Mouse (Mus musculus) hindbrain, embryonic 12.5 days (tissue): Measurements from ENCODE around the gene Gm11168. TPM values are rescaled to one million over a fixed set of nuclear protein-coding genes. Genes with fewer than 3 reads are reported as not detected.
"Not testable (repeated sequence)": the region's sequence is repeated elsewhere in the genome, so short reads cannot be mapped to it uniquely, and the experiment has no call there.

Experiments used
- ATAC-seq: fragments of 200-750 bp; cut with Nextera tagmentation; 2 replicates; pipeline ENCODE4 v1.8.0; 2017; ENCODE audit warnings: moderate TSS enrichment; ENCODE audit not compliant: low FRiP score
- H3K27ac ChIP-seq: fragments of 300-500 bp; sonication (generic); 2 replicates; pipeline ENCODE4 v1.5.1; 2016; ENCODE audit warnings: mild to moderate bottlenecking
- H3K27me3 ChIP-seq: fragments of 300-500 bp; sonication (generic); 2 replicates; pipeline ENCODE4 v1.6.1; 2016; ENCODE audit warnings: mild to moderate bottlenecking
- H3K36me3 ChIP-seq: fragments of 300-500 bp; sonication (generic); 2 replicates; pipeline ENCODE4 v1.6.1; 2016; ENCODE audit warnings: mild to moderate bottlenecking
- H3K4me1 ChIP-seq: fragments of 300-500 bp; sonication (generic); 2 replicates; pipeline ENCODE4 v1.6.1; 2016
- H3K4me2 ChIP-seq: fragments of 300-500 bp; sonication (generic); replicated peaks from 2 replicates; pipeline ENCODE4 v1.6.1; 2016; ENCODE audit warnings: mild to moderate bottlenecking
- H3K4me3 ChIP-seq: fragments of 300-500 bp; sonication (generic); 2 replicates; pipeline ENCODE4 v1.5.1; 2016; ENCODE audit warnings: mild to moderate bottlenecking
- H3K9ac ChIP-seq: fragments of 300-500 bp; sonication (generic); 2 replicates; pipeline ENCODE4 v1.6.1; 2016; ENCODE audit warnings: mild to moderate bottlenecking, moderate library complexity
- H3K9me3 ChIP-seq: fragments of 300-500 bp; sonication (generic); replicated peaks from 2 replicates; pipeline ENCODE4 v1.6.1; 2016; ENCODE audit warnings: mild to moderate bottlenecking
- WGBS: fragments of 180-500 bp; shearing (Covaris S2); methylation state at CpG from one replicate; pipeline ENCODE4 v1.1.7; 2016; 5-methylcytosine and 5-hydroxymethylcytosine counted together
- polyA plus RNA-seq: library from polyadenylated mRNA; unstranded; fragments of >200 nt; fragmentation: Nextera tagmentation; extraction: Ambion mirVana; gene quantifications from 2 replicates; pipeline ENCODE4 v1.2.1, GENCODE M21; 2016

The Gm11168 gene
- polyA plus RNA-seq, 1 experiment from 2014 or later: not detected

- 42% methylated on average over 1 of the region's 9 CpGs for WGBS
- H3K9ac ChIP-seq, H3K4me2 ChIP-seq, H3K27ac ChIP-seq, H3K36me3 ChIP-seq, H3K4me3 ChIP-seq, H3K9me3 ChIP-seq, ATAC-seq, H3K4me1 ChIP-seq, H3K27me3 ChIP-seq: not testable (repeated sequence)
These were observed 14.0 kb downstream of the Gm11168 start, which contains the start of gene Gm10719 for GRCm38 (mm10) chr9:3017108-3017507. TSS of gene Gm10719 (plus strand) at chr9:3017408.

GRCm38 (mm10) chr9:3018944-3019343, 15.8 kb downstream of the Gm11168 start:
- H3K9ac ChIP-seq, H3K9me3 ChIP-seq, H3K4me2 ChIP-seq, H3K4me3 ChIP-seq, H3K36me3 ChIP-seq, H3K4me1 ChIP-seq, H3K27ac ChIP-seq, H3K27me3 ChIP-seq, ATAC-seq: not testable (repeated sequence)
- WGBS: 66% methylated on average over 9 of the region's 9 CpGs

GRCm38 (mm10) chr9:3019835-3020727, 16.9 kb downstream of the Gm11168 start:
- 76% methylated on average over 17 of the region's 19 CpGs for WGBS
- H3K4me1 ChIP-seq, H3K27me3 ChIP-seq, H3K27ac ChIP-seq, H3K9me3 ChIP-seq, H3K4me2 ChIP-seq, H3K9ac ChIP-seq, H3K36me3 ChIP-seq, H3K4me3 ChIP-seq: not testable (repeated sequence)
- ATAC-seq: peak; percentile 72

- H3K36me3 ChIP-seq, H3K27me3 ChIP-seq, H3K4me2 ChIP-seq, H3K4me1 ChIP-seq, H3K4me3 ChIP-seq, H3K27ac ChIP-seq, ATAC-seq, H3K9me3 ChIP-seq, H3K9ac ChIP-seq: not testable (repeated sequence)
- 74% methylated on average over 11 of the region's 13 CpGs for WGBS
These were observed 19.3 kb downstream of the Gm11168 start for GRCm38 (mm10) chr9:3022316-3023008.

- not testable (repeated sequence) for H3K9me3 ChIP-seq, H3K36me3 ChIP-seq, H3K4me3 ChIP-seq, H3K27ac ChIP-seq, H3K9ac ChIP-seq, ATAC-seq, H3K27me3 ChIP-seq, H3K4me1 ChIP-seq, H3K4me2 ChIP-seq
- 75% methylated on average over 12 of the region's 13 CpGs for WGBS
These were observed 20.3 kb downstream of the Gm11168 start, which contains the start of gene Gm10718 for GRCm38 (mm10) chr9:3023312-3023984. TSS of gene Gm10718 (plus strand) at chr9:3023547.

- not testable (repeated sequence) for H3K27me3 ChIP-seq, H3K4me2 ChIP-seq, H3K4me3 ChIP-seq, H3K9ac ChIP-seq, H3K9me3 ChIP-seq, H3K36me3 ChIP-seq, ATAC-seq, H3K4me1 ChIP-seq, H3K27ac ChIP-seq
- 76% methylated on average over 16 of the region's 16 CpGs for WGBS
These were observed 21.0 kb downstream of the Gm11168 start for GRCm38 (mm10) chr9:3023985-3024648.

- not testable (repeated sequence) for H3K27me3 ChIP-seq, H3K4me3 ChIP-seq, H3K4me2 ChIP-seq, H3K27ac ChIP-seq, H3K36me3 ChIP-seq, H3K9me3 ChIP-seq, ATAC-seq, H3K4me1 ChIP-seq, H3K9ac ChIP-seq
- WGBS: 74% methylated on average over 12 of the region's 12 CpGs
These were observed 21.8 kb downstream of the Gm11168 start, which contains the start of gene Gm10717 for GRCm38 (mm10) chr9:3024912-3025467. TSS of gene Gm10717 (plus strand) at chr9:3025417.

GRCm38 (mm10) chr9:3025653-3026052, 22.5 kb downstream of the Gm11168 start:
- not testable (repeated sequence) for H3K4me3 ChIP-seq, ATAC-seq, H3K4me2 ChIP-seq, H3K4me1 ChIP-seq, H3K36me3 ChIP-seq, H3K27me3 ChIP-seq, H3K9ac ChIP-seq, H3K9me3 ChIP-seq, H3K27ac ChIP-seq
- 68% methylated on average over 5 of the region's 6 CpGs for WGBS

GRCm38 (mm10) chr9:3026136-3026535, 23.0 kb downstream of the Gm11168 start:
- not testable (repeated sequence) for H3K9me3 ChIP-seq, H3K4me2 ChIP-seq, ATAC-seq, H3K27ac ChIP-seq, H3K4me1 ChIP-seq, H3K4me3 ChIP-seq, H3K27me3 ChIP-seq, H3K9ac ChIP-seq, H3K36me3 ChIP-seq
- WGBS: 78% methylated on average over 5 of the region's 5 CpGs

GRCm38 (mm10) chr9:3026741-3027140, 23.6 kb downstream of the Gm11168 start:
- not testable (repeated sequence) for ATAC-seq

GRCm38 (mm10) chr9:3027200-3027599, 24.1 kb downstream of the Gm11168 start:
- peak; percentile 36; the same call in 1 of the 2 replicates for ATAC-seq
- not testable (repeated sequence) for H3K9me3 ChIP-seq, H3K9ac ChIP-seq, H3K36me3 ChIP-seq, H3K27me3 ChIP-seq, H3K4me3 ChIP-seq, H3K27ac ChIP-seq, H3K4me1 ChIP-seq, H3K4me2 ChIP-seq
- 74% methylated on average over 9 of the region's 9 CpGs for WGBS

More at GRCm38 (mm10) chr9:3026741-3027140, 23.6 kb downstream of the Gm11168 start:
- H3K9ac ChIP-seq, H3K4me1 ChIP-seq, H3K27me3 ChIP-seq, H3K27ac ChIP-seq, H3K4me2 ChIP-seq, H3K36me3 ChIP-seq, H3K9me3 ChIP-seq, H3K4me3 ChIP-seq: not testable (repeated sequence)
- WGBS: 67% methylated on average over 9 of the region's 9 CpGs
